Mouse (Mus musculus): ENCODE data around the gene Selenov. TPM values are rescaled to one million over a fixed set of nuclear protein-coding genes. Genes with fewer than 3 reads are reported as not detected.
A peak's percentile ranks its signal among the peaks of the same experiment; 100 is the strongest.

Selenov gene
- polyA plus RNA-seq, 1 experiment: not detected

DNA sequence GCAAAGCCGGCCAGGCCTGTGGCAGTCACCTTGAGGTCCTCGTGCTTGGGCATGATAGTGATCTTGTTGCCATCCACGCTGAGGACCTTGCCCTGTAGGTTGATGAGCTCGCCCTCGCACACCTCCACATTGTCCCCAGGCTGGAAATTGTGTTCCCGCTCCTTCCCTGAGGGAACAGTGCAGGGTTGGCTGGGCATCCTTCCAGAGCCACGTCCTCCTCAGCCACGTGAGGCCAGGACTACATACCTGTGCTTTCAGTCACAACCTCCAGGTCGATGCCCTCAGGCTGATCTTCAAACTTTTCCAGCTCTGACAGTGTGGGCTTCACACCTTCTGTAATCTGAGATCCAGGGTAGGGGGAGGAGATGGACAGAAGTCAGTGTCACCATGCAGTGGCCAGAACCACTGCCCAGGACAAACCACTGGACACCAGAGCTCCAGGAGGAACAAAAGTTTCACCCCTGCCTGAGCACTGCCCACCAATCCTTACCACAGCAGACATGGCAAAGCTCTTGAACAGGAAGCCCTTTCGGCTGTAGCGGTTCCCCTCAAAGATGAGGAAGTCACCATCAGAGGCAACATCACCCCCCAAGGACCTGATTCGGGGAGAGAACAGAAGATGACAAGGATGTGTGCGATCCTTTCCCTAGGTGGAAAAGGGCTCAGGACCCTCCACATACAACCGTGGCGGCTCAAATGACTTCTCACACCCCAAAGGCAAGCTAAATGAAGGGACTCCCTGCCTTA is 31.2 kb upstream of the Selenov start:
- TF ChIP-seq POLR2A (IDR thresholded peaks at IDR 0.05; ENCODE audit: borderline replicate concordance, low read depth, low read length) (no peak), CTCF (IDR thresholded peaks at IDR 0.05; ENCODE audit: low read depth, low read length) (no peak)
- Histone ChIP-seq H3K4me3 (ENCODE audit: insufficient read depth, low read length) (no peak overlapping the region), H3K4me1 (ENCODE audit: control insufficient read depth, insufficient read depth, low read length) (peaks cover 12% of the 10 kb centered on the region), H3K27ac (ENCODE audit: insufficient read depth, low read depth, low read length) (0 out of 2 replicates have a peak overlapping the region, but pooled peaks have one; percentile 2)

- TF ChIP-seq CTCF (IDR thresholded peaks at IDR 0.05; ENCODE audit: low read depth, low read length) (no peak), POLR2A (IDR thresholded peaks at IDR 0.05; ENCODE audit: borderline replicate concordance, low read depth, low read length) (no peak)
- Histone ChIP-seq H3K27ac (ENCODE audit: insufficient read depth, low read depth, low read length) (no peak overlapping the region), H3K4me1 (ENCODE audit: control insufficient read depth, insufficient read depth, low read length) (peaks cover 12% of the 10 kb centered on the region), H3K4me3 (ENCODE audit: insufficient read depth, low read length) (no peak overlapping the region)
Measured at GRCm38 (mm10) chr7:28318714-28319113, 27.7 kb upstream of the Selenov start.

- H3K4me3 ChIP-seq (ENCODE audit: insufficient read depth, low read length): no peak overlapping the region
- peaks cover 10% of the 10 kb centered on the region for H3K4me1 ChIP-seq (ENCODE audit: control insufficient read depth, insufficient read depth, low read length)
- no peak overlapping the region for H3K27ac ChIP-seq (ENCODE audit: insufficient read depth, low read depth, low read length)
- no peak for TF ChIP-seq CTCF (IDR thresholded peaks at IDR 0.05; ENCODE audit: low read depth, low read length)
- TF ChIP-seq POLR2A (IDR thresholded peaks at IDR 0.05; ENCODE audit: borderline replicate concordance, low read depth, low read length): no peak
Measured at GRCm38 (mm10) chr7:28318036-28318435, 27.1 kb upstream of the Selenov start.

DNA sequence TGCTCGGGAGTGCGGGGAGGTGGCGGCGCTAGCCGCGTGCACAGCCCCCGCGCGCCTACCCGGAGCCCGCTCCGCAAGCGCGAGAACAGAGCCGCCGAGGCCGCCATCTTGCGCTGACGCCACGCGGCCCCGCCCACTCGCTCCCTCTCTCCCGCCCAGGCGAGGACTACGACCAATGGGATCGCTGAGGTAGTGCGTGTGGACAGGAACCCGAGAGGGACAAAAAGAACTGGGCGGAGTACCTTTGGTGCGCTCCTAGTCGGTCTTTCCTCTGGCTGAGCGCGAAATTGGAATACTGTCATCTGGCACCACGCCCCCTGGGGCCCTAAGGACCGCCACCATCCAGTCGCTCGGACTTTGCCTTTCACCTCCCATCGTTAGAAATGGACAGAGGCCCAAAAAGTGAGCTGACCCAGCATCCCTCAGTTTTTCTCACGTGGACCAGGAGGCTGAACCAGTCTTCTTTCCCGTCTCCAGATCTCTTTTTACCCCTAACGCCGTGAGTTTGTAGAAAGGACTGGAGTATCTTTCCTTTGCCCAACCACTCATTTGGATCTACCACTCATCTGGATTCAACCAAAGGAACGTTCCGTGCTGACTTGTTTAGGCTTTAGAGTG is 21.0 kb upstream of the Selenov start, which contains the start of gene Timm50:
Gene Timm50 (minus strand): TSS at position 147 of the 618 bp plus-strand sequence.
- no peak for TF ChIP-seq CTCF (IDR thresholded peaks at IDR 0.05; ENCODE audit: low read depth, low read length)
- Histone ChIP-seq H3K4me3 (ENCODE audit: insufficient read depth, low read length) (peak within 1 kb of the TSS; percentile 92), H3K4me1 (ENCODE audit: control insufficient read depth, insufficient read depth, low read length) (peaks cover 3% of the 10 kb centered on the region; the same call in 1 of the 2 replicates), H3K27ac (ENCODE audit: insufficient read depth, low read depth, low read length) (0 out of 2 replicates have a peak within 1 kb of the TSS, but pooled peaks have one; percentile 9)

DNA sequence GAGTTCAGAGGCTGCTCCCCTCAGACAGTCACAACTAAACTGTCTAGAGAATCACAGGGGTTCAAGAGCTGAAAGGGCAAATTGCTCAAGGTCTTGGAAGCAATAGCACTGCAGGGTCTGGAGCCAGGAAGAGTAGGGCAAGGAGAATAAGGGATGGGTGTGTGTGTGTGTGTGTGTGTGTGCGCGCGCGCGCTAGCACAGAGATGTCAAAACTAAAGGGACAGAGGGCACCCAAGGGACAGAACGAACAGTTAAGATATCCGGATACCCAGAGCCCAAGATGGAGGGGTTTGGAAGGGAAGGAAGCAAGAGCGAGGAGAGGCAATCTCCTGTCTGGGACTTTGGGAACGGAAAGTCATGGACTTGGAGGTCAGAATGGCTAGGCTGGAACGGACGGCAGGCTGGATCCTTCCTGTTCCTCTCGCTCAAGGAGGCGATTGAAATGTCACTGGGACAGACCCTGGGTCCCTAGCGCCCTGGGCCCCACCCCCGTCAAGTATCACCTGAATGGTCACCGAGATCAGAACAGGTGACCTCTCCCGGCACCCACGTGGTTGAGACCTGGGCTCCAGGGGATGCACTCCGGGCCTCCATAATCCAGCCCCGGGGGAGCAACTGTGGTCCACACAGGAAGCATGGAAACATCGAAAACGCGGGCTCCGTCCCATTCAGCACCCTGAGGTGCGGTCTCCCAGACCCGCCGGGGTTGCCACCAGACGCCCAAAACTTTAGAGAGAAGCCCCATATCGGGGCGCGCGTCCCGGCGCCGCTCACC is 20.4 kb upstream of the Selenov start:
- Histone ChIP-seq H3K4me3 (ENCODE audit: insufficient read depth, low read length) (peak overlapping the region; percentile 92), H3K4me1 (ENCODE audit: control insufficient read depth, insufficient read depth, low read length) (peaks cover 3% of the 10 kb centered on the region; the same call in 1 of the 2 replicates), H3K27ac (ENCODE audit: insufficient read depth, low read depth, low read length) (0 out of 2 replicates have a peak overlapping the region, but pooled peaks have one; percentile 9)
- TF ChIP-seq CTCF (IDR thresholded peaks at IDR 0.05; ENCODE audit: low read depth, low read length) (no peak), POLR2A (IDR thresholded peaks at IDR 0.05; ENCODE audit: borderline replicate concordance, low read depth, low read length) (no peak)

- peaks cover 3% of the 10 kb centered on the region; the same call in 1 of the 2 replicates for H3K4me1 ChIP-seq (ENCODE audit: control insufficient read depth, insufficient read depth, low read length)
- H3K4me3 ChIP-seq (ENCODE audit: insufficient read depth, low read length): no peak overlapping the region
- TF ChIP-seq CTCF (IDR thresholded peaks at IDR 0.05; ENCODE audit: low read depth, low read length) (no peak), POLR2A (IDR thresholded peaks at IDR 0.05; ENCODE audit: borderline replicate concordance, low read depth, low read length) (no peak)
- no peak overlapping the region for H3K27ac ChIP-seq (ENCODE audit: insufficient read depth, low read depth, low read length)
Measured at GRCm38 (mm10) chr7:28309737-28310136, 18.8 kb upstream of the Selenov start.

DNA sequence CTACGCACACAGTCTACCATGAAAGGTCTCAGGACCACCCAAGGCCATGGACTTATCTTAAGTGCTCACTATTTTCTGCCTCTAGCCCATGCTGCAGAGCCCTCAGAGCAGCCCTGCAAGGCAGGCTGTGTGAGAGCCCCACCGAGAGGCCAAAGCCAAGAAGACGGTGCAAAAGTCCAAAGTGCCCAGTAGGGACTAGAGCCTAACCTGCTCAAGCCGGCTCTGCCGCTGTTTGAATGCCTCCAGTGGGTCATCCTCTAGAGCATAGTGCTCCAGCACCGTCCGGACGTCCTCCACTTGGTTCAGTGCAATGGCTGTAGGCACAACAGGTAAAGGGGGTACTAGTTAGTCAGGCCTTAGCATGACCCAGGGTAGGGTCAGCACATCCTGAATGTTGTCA is 15.2 kb upstream of the Selenov start:
- H3K27ac ChIP-seq (ENCODE audit: insufficient read depth, low read depth, low read length): no peak overlapping the region
- no peak overlapping the region for H3K4me3 ChIP-seq (ENCODE audit: insufficient read depth, low read length)
- no peak for TF ChIP-seq POLR2A (IDR thresholded peaks at IDR 0.05; ENCODE audit: borderline replicate concordance, low read depth, low read length)
- no peak for TF ChIP-seq CTCF (IDR thresholded peaks at IDR 0.05; ENCODE audit: low read depth, low read length)
- H3K4me1 ChIP-seq (ENCODE audit: control insufficient read depth, insufficient read depth, low read length): peaks cover 3% of the 10 kb centered on the region; the same call in 1 of the 2 replicates

- Histone ChIP-seq H3K27ac (ENCODE audit: insufficient read depth, low read depth, low read length) (no peak overlapping the region), H3K4me3 (ENCODE audit: insufficient read depth, low read length) (no peak overlapping the region), H3K4me1 (ENCODE audit: control insufficient read depth, insufficient read depth, low read length) (peaks cover under 1% of the 10 kb centered on the region; the same call in 1 of the 2 replicates)
- TF ChIP-seq POLR2A (IDR thresholded peaks at IDR 0.05; ENCODE audit: borderline replicate concordance, low read depth, low read length) (no peak), CTCF (IDR thresholded peaks at IDR 0.05; ENCODE audit: low read depth, low read length) (no peak)
Measured at GRCm38 (mm10) chr7:28305641-28306040, 14.7 kb upstream of the Selenov start.

GRCm38 (mm10) chr7:28301616-28302433 is 10.8 kb upstream of the Selenov start, which contains the start of gene Dll3:
Dll3 (minus strand) TSS chr7:28302238.
- Histone ChIP-seq H3K27ac (ENCODE audit: insufficient read depth, low read depth, low read length) (no peak within 1 kb of the TSS), H3K4me3 (ENCODE audit: insufficient read depth, low read length) (peak within 1 kb of the TSS; percentile 25), H3K4me1 (ENCODE audit: control insufficient read depth, insufficient read depth, low read length) (no peaks in the 10 kb centered on the region)
- TF ChIP-seq POLR2A (IDR thresholded peaks at IDR 0.05; ENCODE audit: borderline replicate concordance, low read depth, low read length): no peak
- peak; percentile 38; the same call in 1 of the 2 replicates for TF ChIP-seq CTCF (IDR thresholded peaks at IDR 0.05; ENCODE audit: low read depth, low read length)

Measured in bone marrow macrophage, adult 2 months (primary cell).